ENCODE assay signal across 25 mouse cellular contexts in the genomic region with DNA sequence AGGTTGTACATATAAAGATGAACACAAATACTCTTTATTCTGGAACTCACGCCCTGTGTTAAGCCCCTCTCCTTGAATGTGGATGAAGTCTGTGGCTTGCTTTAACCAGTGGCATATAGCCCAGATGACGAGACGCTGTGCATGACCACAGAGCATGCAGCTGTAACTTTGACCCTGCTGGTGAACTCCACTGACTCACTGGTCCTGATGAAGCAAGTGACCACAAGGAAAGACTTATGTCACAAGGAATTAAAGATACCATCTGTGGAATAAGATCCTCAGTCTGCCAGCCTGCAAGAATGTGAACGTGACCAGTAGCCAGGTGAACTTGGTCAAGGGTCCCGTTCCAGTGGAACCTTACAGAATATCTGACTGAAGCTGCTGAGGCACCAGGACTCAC. TPM values are rescaled to one million over a fixed set of nuclear protein-coding genes. Genes with fewer than 3 reads are reported as not detected.
A peak's percentile ranks its signal among the peaks of the same experiment; 100 is the strongest.
DNase-seq lines count a peak whose midpoint lies in the region; ATAC-seq and TF ChIP-seq lines count a peak whose summit lies in the region.
"Had no signal": no experiment of that assay in that cellular context is flagged by ENCODE, and none has a peak within 500 bp of the region (broad histone marks: within the 10 kb centered on the region; RNA-seq: fewer than 3 reads in every experiment).

No protein-coding gene starts in this region.

- no peaks in the 10 kb centered on the region for H3K9me3 ChIP-seq in heart, embryonic 12.5 days (replicated peaks)
- H3K9me3 ChIP-seq: heart, embryonic 15.5 days; hindbrain, embryonic 15.5 days; limb, embryonic 12.5 days; neural tube, embryonic 13.5 days had no signal

- no peak overlapping the region for H3K4me3 ChIP-seq in heart, embryonic 12.5 days
- H3K4me3 ChIP-seq: heart, embryonic 15.5 days; hindbrain, embryonic 15.5 days; limb, embryonic 12.5 days; neural tube, embryonic 13.5 days had no signal

- in situ Hi-C loops in Patski (cut with MboI; ENCODE audit: low pct_unique_long_range_greater_than_20kb) = no loop called here

- H3K36me3 ChIP-seq in heart, embryonic 12.5 days = no peaks in the 10 kb centered on the region
- H3K36me3 ChIP-seq: G1E; heart, embryonic 15.5 days; hindbrain, embryonic 15.5 days; limb, embryonic 12.5 days; neural tube, embryonic 13.5 days had no signal

- H3K27ac ChIP-seq in heart, embryonic 12.5 days (ENCODE audit: poor library complexity, severe bottlenecking) = no peak overlapping the region
- H3K27ac ChIP-seq: heart, embryonic 15.5 days; hindbrain, embryonic 15.5 days; limb, embryonic 12.5 days; neural tube, embryonic 13.5 days had no signal

- H3K9ac ChIP-seq in heart, embryonic 12.5 days = no peak overlapping the region
- H3K9ac ChIP-seq: heart, embryonic 15.5 days; hindbrain, embryonic 15.5 days; limb, embryonic 12.5 days; liver, postnatal 0 days; neural tube, embryonic 13.5 days had no signal

- H3K27me3 ChIP-seq in Patski = no peaks in the 10 kb centered on the region
- H3K27me3 ChIP-seq in heart, embryonic 12.5 days (replicated peaks) = no peaks in the 10 kb centered on the region
- H3K27me3 ChIP-seq: CH12.LX; heart, embryonic 15.5 days had no signal

- peak; percentile 52 for ATAC-seq in Patski
- ATAC-seq in erythroid progenitor cell, adult 5-6 weeks (replicated peaks; ENCODE audit: low FRiP score, poor library complexity, severe bottlenecking) = no peak
- ATAC-seq in heart, embryonic 12.5 days (ENCODE audit: insufficient number of reproducible peaks, low FRiP score) = no peak
- ATAC-seq: liver, postnatal 0 days had no signal

- no peak for TF ChIP-seq CTCF in Patski (IDR thresholded peaks at IDR 0.05)

- POLR2A ChIA-PET in Patski (lab: Charles Lee) = no interaction called here

- peaks cover 4% of the 10 kb centered on the region for H3K4me1 ChIP-seq in heart, embryonic 12.5 days (replicated peaks)

- no peak overlapping the region for H3K4me2 ChIP-seq in heart, embryonic 12.5 days
- H3K4me2 ChIP-seq: heart, embryonic 15.5 days; hindbrain, embryonic 15.5 days; limb, embryonic 12.5 days; liver, embryonic 11.5 days; neural tube, embryonic 13.5 days had no signal

- DNase-seq in adrenal gland, adult (ENCODE audit: inconsistent age in 2 of 2, low spot score in 1 of 2) = peak; percentile 40 to 71
- DNase-seq in adrenal gland, postnatal 14 days = no peak
- peak; percentile 14 for DNase-seq in lung, postnatal 25 days (ENCODE audit: low spot score)
- no peak for DNase-seq in lung, postnatal 4 days
- DNase-seq in Patski (ENCODE audit: low read depth, low spot score) = peak; percentile 59
- peak; percentile 38 for DNase-seq in yolk sac, embryonic 10.5 days (ENCODE audit: low spot score)
- DNase-seq: cerebellum, adult 11 months; cerebellum, postnatal 14 days; gastrocnemius, postnatal 25 days; kidney, postnatal 36 days; layer of hippocampus, postnatal 36 days; liver, postnatal 0 days; lung, postnatal 10 days; midbrain, embryonic 14.5 days; retina, postnatal 1 day; thymus, postnatal 25 days had no signal

- CTCF ChIA-PET in Patski (lab: Charles Lee) = no interaction called here

- WGBS in heart, embryonic 12.5 days = 77% methylated on average over 5 of the region's 5 CpGs

RNA-seq across cellular contexts. Expression of a gene that starts 35.2 kb away (rescaled TPM):
- total RNA-seq in adrenal gland, postnatal 14 days (2021) = 13.8 and 14.0 TPM in 2 replicates
- 10.9 TPM for polyA plus RNA-seq in Patski (2021)
- total RNA-seq in erythroid progenitor cell, adult 5-6 weeks (2015; ENCODE audit: low replicate concordance) = 1.8 and 2.9 TPM in 2 replicates
- total RNA-seq in erythroid progenitor cell, adult 5-6 weeks (2017; ENCODE audit: low replicate concordance) = 2.1 and 15.1 TPM in 2 replicates
- 12.8 and 13.1 TPM in 2 replicates for polyA plus RNA-seq in heart, embryonic 12.5 days (2016; fragmentation: Nextera tagmentation; extraction: Ambion mirVana)
- total RNA-seq: CH12.LX, G1E had no signal
- polyA plus RNA-seq: G1E had no signal

RNA-seq across cellular contexts. Expression of a gene that starts 37.8 kb away (rescaled TPM):
- 39.6 and 43.3 TPM in 2 replicates for total RNA-seq in adrenal gland, postnatal 14 days (2021)
- 75.4 TPM for polyA plus RNA-seq in Patski (2021)
- total RNA-seq in erythroid progenitor cell, adult 5-6 weeks (2015; ENCODE audit: low replicate concordance) = 2.5 and 5.8 TPM in 2 replicates
- total RNA-seq in erythroid progenitor cell, adult 5-6 weeks (2017; ENCODE audit: low replicate concordance) = 5.6 and 11.2 TPM in 2 replicates
- polyA plus RNA-seq in heart, embryonic 12.5 days (2016; fragmentation: Nextera tagmentation; extraction: Ambion mirVana) = 43.4 and 45.4 TPM in 2 replicates
- polyA plus RNA-seq: G1E had no signal

Comparison
In these comparisons a context has a peak if more than half of its experiments do, and no peak if none do; other contexts are left out.
1. DNase-seq: peak in adrenal gland, adult (2 of 2), lung, postnatal 25 days (single experiment), Patski (single experiment) and yolk sac, embryonic 10.5 days (single experiment); none in adrenal gland, postnatal 14 days (single experiment) and lung, postnatal 4 days (0 of 2).